ENCODE assay signal across 8 mouse cellular contexts in genomic region chr10:39959761-39960440, GRCm38 (mm10). TPM values are rescaled to one million over a fixed set of nuclear protein-coding genes. Genes with fewer than 3 reads are reported as not detected.
A peak's percentile ranks its signal among the peaks of the same experiment; 100 is the strongest.
DNase-seq lines count a peak whose midpoint lies in the region; ATAC-seq and TF ChIP-seq lines count a peak whose summit lies in the region.

Gene Mfsd4b3, minus strand, starts transcription at chr10:39960153.

- H3K27ac ChIP-seq in ES-E14 (ENCODE audit: insufficient read depth, low read depth, low read length, poor library complexity, severe bottlenecking), result no peak within 1 kb of the TSS
- H3K27ac ChIP-seq in forebrain, embryonic 15.5 days (replicated peaks), result no peak within 1 kb of the TSS

- WGBS in forebrain, embryonic 15.5 days, result under 1% methylated on average over 38 of the region's 38 CpGs
- WGBS in lung, adult 2 months, result under 1% methylated on average over 38 of the region's 38 CpGs

- peak; percentile 86 for TF ChIP-seq CTCF in lung, adult 2 months (IDR thresholded peaks at IDR 0.05; ENCODE audit: insufficient read depth, low read length)

- peak within 1 kb of the TSS; percentile 69 for H3K9ac ChIP-seq in ES-E14 (ENCODE audit: insufficient read depth, low read depth, low read length, poor library complexity, severe bottlenecking)
- peak within 1 kb of the TSS; percentile 43 for H3K9ac ChIP-seq in forebrain, embryonic 15.5 days (replicated peaks)

- no peaks in the 10 kb centered on the region for H3K4me1 ChIP-seq in ES-E14 (ENCODE audit: control insufficient read depth in 2 of 2, insufficient read depth in 2 of 2, low read length in 2 of 2, poor library complexity in 1 of 2)
- peaks cover 8% of the 10 kb centered on the region; the same call in 1 of the 2 replicates for H3K4me1 ChIP-seq in forebrain, embryonic 15.5 days
- H3K4me1 ChIP-seq in lung, adult 2 months (ENCODE audit: control insufficient read depth, insufficient read depth, low read length), result no peaks in the 10 kb centered on the region

- peak; percentile 94 for DNase-seq in ES-E14 (ENCODE audit: low read depth, low spot score)
- DNase-seq in cerebellum, adult 11-12 months, result peak; percentile 85
- DNase-seq in heart, postnatal 25 days (ENCODE audit: low spot score), result peak; percentile 94
- peak; percentile 86 to 96 for DNase-seq in layer of hippocampus, adult 18-20 months (ENCODE audit: low spot score in 2 of 2)
- DNase-seq in lung, adult 2 months, result peak; percentile 93
- DNase-seq in thymus, adult 18-20 months, result peak; percentile 91 to 94

- H3K4me2 ChIP-seq in forebrain, embryonic 15.5 days (replicated peaks), result peak within 1 kb of the TSS; percentile 88

- no peaks in the 10 kb centered on the region for H3K36me3 ChIP-seq in ES-E14 (ENCODE audit: control insufficient read depth, insufficient read depth, low read length, poor library complexity, severe bottlenecking)
- H3K36me3 ChIP-seq in forebrain, embryonic 15.5 days, result no peaks in the 10 kb centered on the region

- H3K9me3 ChIP-seq in ES-E14 (ENCODE audit: control insufficient read depth, insufficient read depth, low read depth, low read length), result no peaks in the 10 kb centered on the region
- H3K9me3 ChIP-seq in forebrain, embryonic 15.5 days, result no peaks in the 10 kb centered on the region

- intact Hi-C loops in heart, postnatal 25 days (cut with DNase I), result loop anchor here (5.0 to 10.0 kb wide), 2 partner anchors 63 to 255 kb away; partner anchors contain the start of gene Mfsd4b4

- no peaks in the 10 kb centered on the region for H3K27me3 ChIP-seq in forebrain, embryonic 15.5 days

- H3K4me3 ChIP-seq in ES-E14 (ENCODE audit: insufficient read depth in 1 of 2, low read depth in 1 of 2, low read length in 2 of 2, poor library complexity in 1 of 2, severe bottlenecking in 1 of 2), result peak within 1 kb of the TSS; percentile 73
- H3K4me3 ChIP-seq in forebrain, embryonic 15.5 days, result peak within 1 kb of the TSS; percentile 48
- H3K4me3 ChIP-seq in lung, adult 2 months (replicated peaks; ENCODE audit: extremely low read depth, low read depth, low read length), result peak within 1 kb of the TSS; percentile 73

- peak; percentile 42; the same call in 1 of the 2 replicates for TF ChIP-seq POLR2A in lung, adult 2 months (IDR thresholded peaks at IDR 0.05; ENCODE audit: borderline replicate concordance, extremely low read depth, low read depth, low read length)

- peak; percentile 99 for ATAC-seq in forebrain, embryonic 15.5 days (replicated peaks)
- peak; percentile 98 for ATAC-seq in neutrophil, adult 5-6 weeks (ENCODE audit: extremely low read depth, insufficient number of reproducible peaks, low FRiP score, poor library complexity, severe bottlenecking)

- in situ Hi-C loops in ES-E14 (cut with MboI; ENCODE audit: low sequenced_read_pairs in 2 of 2, unreplicated experiment in 2 of 2), result loop anchor here in 1 of 2 experiments (5.0 kb wide), 1 partner anchor 252 kb away; no protein-coding TSS in a partner anchor

TF ChIP-seq in ES-E14, 5 proteins besides CTCF, POLR2A, EP300 and RAD21:
- TF ChIP-seq HCFC1 (IDR thresholded peaks at IDR 0.05; ENCODE audit: borderline replicate concordance, insufficient read depth, low read length) (no peak), ZNF384 (IDR thresholded peaks at IDR 0.05; ENCODE audit: low read depth, low read length) (no peak), MAFK (IDR thresholded peaks at IDR 0.05; ENCODE audit: insufficient read depth, low read depth, low read length) (no peak), CHD2 (IDR thresholded peaks at IDR 0.05; ENCODE audit: low read depth, low read length) (no peak), ZC3H11A (IDR thresholded peaks at IDR 0.05; ENCODE audit: borderline replicate concordance, low read depth, low read length) (no peak; the same call in 1 of the 2 replicates)
TF ChIP-seq in ES-E14: peak in this region for 0.

RNA-seq across cellular contexts. Expression of gene Mfsd4b3, which starts in this region (rescaled TPM):
- total RNA-seq in ES-E14 (2012; rRNA removed), result 0.18 and 0.26 TPM in 2 replicates
- 0.13 TPM in 1 of 2 replicates, not detected in the other for polyA plus RNA-seq in forebrain, embryonic 15.5 days (2015; fragmentation: Nextera tagmentation; extraction: Ambion mirVana)
- total RNA-seq in heart, postnatal 25 days (2021), result 1 to 10 TPM; 4.0 to 5.7 TPM
- total RNA-seq in layer of hippocampus, adult 18-20 months (2021), result under 1 TPM in 1 of 2 experiments, not detected in 1; 0.25 TPM
- 1.0 and 1.5 TPM in 2 replicates for polyA plus RNA-seq in lung, adult 2 months (2012; rRNA removed)
- 1.1 and 2.0 TPM in 2 replicates for total RNA-seq in neutrophil, adult 5-6 weeks (2017)

Comparison
In these comparisons a context has a peak if more than half of its experiments do, and no peak if none do; other contexts are left out.
1. Peak in DNase-seq, H3K4me3 ChIP-seq and H3K9ac ChIP-seq in ES-E14; RNA of the gene not detected or under 1 TPM.
2. Peak in ATAC-seq, H3K4me3 ChIP-seq, H3K9ac ChIP-seq and H3K4me2 ChIP-seq in forebrain, embryonic 15.5 days; RNA of the gene not detected or under 1 TPM.
3. Peak in DNase-seq in layer of hippocampus, adult 18-20 months; RNA of the gene not detected or under 1 TPM.